Mouse (Mus musculus): ENCODE measurements around the gene Agbl3. TPM values are rescaled to one million over a fixed set of nuclear protein-coding genes. Genes with fewer than 3 reads are reported as not detected.
A peak's percentile ranks its signal among the peaks of the same experiment; 100 is the strongest.

Gene Agbl3
- total RNA-seq, 2 experiments from 2014 or later: 17.7 to 20.9 TPM

DNA sequence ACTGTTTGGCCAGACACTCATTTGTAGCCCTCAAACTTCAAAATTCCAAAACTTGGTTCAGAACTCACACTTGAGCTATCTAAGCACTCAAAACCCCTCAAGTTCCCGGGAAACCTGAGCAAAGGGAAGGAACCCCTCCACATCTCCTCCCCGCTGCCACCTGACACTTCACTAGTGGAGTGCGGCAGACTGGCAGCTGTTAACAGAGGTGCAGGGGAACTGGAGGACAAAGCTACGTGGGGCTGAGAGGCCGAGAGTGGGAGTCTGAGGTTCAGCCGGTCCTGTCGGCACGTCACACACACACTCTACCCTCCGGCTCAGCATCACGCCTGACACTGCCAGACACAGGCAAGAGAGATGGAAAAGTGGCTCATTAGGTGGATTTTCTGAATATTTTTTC, 123.6 kb downstream of the Agbl3 start:
- no peak for DNase-seq (ENCODE audit: low spot score in 2 of 2)

- no peak for DNase-seq (ENCODE audit: low spot score in 2 of 2)
Observed at GRCm38 (mm10) chr6:34904361-34904760, 124.1 kb downstream of the Agbl3 start.

GRCm38 (mm10) chr6:34906125-34906524, 125.9 kb downstream of the Agbl3 start:
- no peak for DNase-seq (ENCODE audit: low spot score in 2 of 2)

- peak in 1 of 2 experiments; percentile 62 for DNase-seq (ENCODE audit: low spot score in 2 of 2)
Observed at GRCm38 (mm10) chr6:34906661-34907060, 126.4 kb downstream of the Agbl3 start.

GRCm38 (mm10) chr6:34907121-34907614, 126.9 kb downstream of the Agbl3 start:
- no peak for DNase-seq (ENCODE audit: low spot score in 2 of 2)

DNA sequence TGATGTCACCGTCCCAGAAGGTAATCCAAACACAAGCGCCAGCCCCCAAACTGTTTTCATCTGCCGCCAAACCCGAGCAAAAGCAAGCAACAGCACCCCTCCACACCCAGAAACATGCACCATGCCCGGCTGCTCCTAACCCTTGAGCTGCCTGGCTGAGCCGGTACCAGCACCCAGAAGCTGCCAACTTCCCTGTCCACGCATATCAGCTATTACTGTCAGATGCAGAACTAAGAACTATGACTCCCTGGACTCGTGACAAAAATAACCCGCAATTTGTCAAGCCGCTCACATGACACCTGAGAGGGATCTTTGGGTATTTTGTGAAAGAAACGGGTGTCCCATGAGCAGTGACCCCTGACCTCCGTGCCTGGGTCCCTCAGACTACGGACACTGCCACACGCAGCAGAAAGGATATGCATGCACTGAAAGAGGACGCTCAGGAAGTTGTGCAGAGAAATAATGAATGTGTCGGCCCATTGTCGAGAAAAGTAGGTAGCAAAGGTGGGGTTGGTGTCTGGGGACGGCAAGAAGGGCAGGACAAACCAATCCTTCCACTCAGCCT, 127.5 kb downstream of the Agbl3 start:
- no peak for DNase-seq (ENCODE audit: low spot score in 2 of 2)

Other genes with a start within 250 kb of the Agbl3 start
- gene Cald1, start 181.9 kb upstream of the Agbl3 start, total RNA-seq (2021): 10 to 100 TPM; 31.5 to 43.3 TPM
- 1 to 10 TPM; 1.9 to 2.7 TPM for gene Tmem140, start 82.7 kb downstream of the Agbl3 start, total RNA-seq (2021)
- 1 to 10 TPM; 5.0 to 5.4 TPM for gene Cyren, start 97.6 kb downstream of the Agbl3 start, total RNA-seq (2021)
- 10 to 100 TPM; 34.6 to 38.6 TPM for gene Wdr91, start 130.4 kb downstream of the Agbl3 start, total RNA-seq (2021)
- gene Stra8, start 139.7 kb downstream of the Agbl3 start, total RNA-seq (2021): not detected
- 1 to 10 TPM in 1 of 2 experiments, under 1 TPM in 1; 0.83 to 1.2 TPM for gene Slc23a4, start 208.0 kb downstream of the Agbl3 start, total RNA-seq (2021)